Comparison of ENCODE assay signal across 9 mouse cellular contexts in the genomic region with DNA sequence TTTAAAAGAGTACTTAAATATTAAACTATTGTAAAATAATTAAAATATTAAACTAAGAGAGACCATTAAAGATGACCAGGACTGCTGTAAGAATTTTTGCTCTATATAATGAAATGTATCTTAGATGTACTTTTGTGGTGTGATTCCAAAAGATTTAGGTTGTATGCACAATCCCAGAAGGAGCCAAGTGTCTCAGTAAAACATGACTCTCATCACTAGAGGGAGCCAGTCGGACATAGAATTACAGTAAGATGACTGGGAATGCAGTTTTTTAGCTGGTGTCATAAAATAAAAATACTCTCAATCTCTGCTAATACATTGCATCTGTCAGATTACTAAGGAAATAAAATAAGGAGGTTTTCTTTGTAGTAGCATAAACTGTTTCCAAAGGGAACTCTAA.
A peak's percentile ranks its signal among the peaks of the same experiment; 100 is the strongest.
DNase-seq lines count a peak whose midpoint lies in the region; ATAC-seq and TF ChIP-seq lines count a peak whose summit lies in the region.
"Had no signal": no experiment of that assay in that cellular context is flagged by ENCODE, and none has a peak within 500 bp of the region (broad histone marks: within the 10 kb centered on the region; RNA-seq: fewer than 3 reads in every experiment).

No protein-coding gene starts in this region.

- no peaks in the 10 kb centered on the region for H3K27me3 ChIP-seq in lung, postnatal 0 days (replicated peaks; ENCODE audit: insufficient read depth, low read length)

- H3K27ac ChIP-seq in lung, postnatal 0 days (ENCODE audit: low read length): no peak overlapping the region

- TF ChIP-seq EP300 in lung, postnatal 0 days (IDR thresholded peaks at IDR 0.05): no peak

- H3K9ac ChIP-seq in lung, postnatal 0 days (replicated peaks; ENCODE audit: low read depth): no peak overlapping the region

- DNase-seq in gastrocnemius, adult 18-20 months (ENCODE audit: low spot score): peak; percentile 9
- no peak for DNase-seq in gastrocnemius, postnatal 4 days (ENCODE audit: low spot score in 2 of 2)
- peak; percentile 63 for DNase-seq in lung, postnatal 0 days (ENCODE audit: low spot score)
- no peak for DNase-seq in lung, postnatal 4 days
- DNase-seq in embryo, embryonic 11 days: peak; percentile 67
- peak; percentile 57 for DNase-seq in retina, embryonic 14.5 days (ENCODE audit: low spot score)
- no peak for DNase-seq in thymus, postnatal 36 days
- no peak for DNase-seq in urinary bladder, adult 18-20 months (ENCODE audit: low spot score in 2 of 2)
- DNase-seq: thymus, postnatal 14 days had no signal

- TF ChIP-seq CTCF in lung, postnatal 0 days (IDR thresholded peaks at IDR 0.05): peak; percentile 64

- H3K36me3 ChIP-seq in lung, postnatal 0 days (ENCODE audit: insufficient read depth, low read length): no peaks in the 10 kb centered on the region

- no peak overlapping the region for H3K4me2 ChIP-seq in lung, postnatal 0 days (replicated peaks; ENCODE audit: low read depth, low read length)

- H3K4me3 ChIP-seq in lung, postnatal 0 days (ENCODE audit: low read depth, low read length): no peak overlapping the region

- ATAC-seq in lung, postnatal 0 days: no peak

- H3K9me3 ChIP-seq in lung, postnatal 0 days (ENCODE audit: low read length): no peaks in the 10 kb centered on the region

- no peaks in the 10 kb centered on the region for H3K4me1 ChIP-seq in lung, postnatal 0 days (ENCODE audit: insufficient read depth, low read depth, low read length)

- 2% methylated on average over 1 of the region's 1 CpGs for WGBS in lung, postnatal 0 days

Comparison
In these comparisons a context has a peak if more than half of its experiments do, and no peak if none do; other contexts are left out.
1. DNase-seq: peak in gastrocnemius, adult 18-20 months (single experiment), lung, postnatal 0 days (single experiment), embryo, embryonic 11 days (single experiment) and retina, embryonic 14.5 days (single experiment); none in gastrocnemius, postnatal 4 days (0 of 2), lung, postnatal 4 days (0 of 2), thymus, postnatal 36 days (0 of 2) and urinary bladder, adult 18-20 months (0 of 2).